Mouse (Mus musculus): ENCODE measurements around the gene Agl.

DNA sequence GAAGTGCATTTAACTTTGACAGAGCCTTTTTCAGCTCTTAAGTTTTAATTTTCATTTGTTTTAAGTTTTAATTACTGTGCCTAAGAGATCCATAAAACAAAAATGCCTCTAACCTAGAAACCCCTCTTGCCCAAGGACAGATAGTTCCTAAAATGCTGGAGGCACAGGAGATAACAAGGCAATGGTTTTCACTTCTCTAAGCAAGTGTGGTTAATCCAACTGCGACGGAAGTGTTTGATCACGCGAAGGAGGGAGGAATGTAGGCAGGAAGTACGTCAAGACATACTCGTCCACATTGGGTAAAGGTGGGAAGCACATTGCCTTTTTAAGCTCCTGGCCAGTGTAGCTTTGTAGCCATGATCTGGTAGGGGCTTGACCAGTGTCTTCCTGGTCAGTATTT, 49.6 kb upstream of the Agl start:
- TF ChIP-seq CTCF (conservative IDR thresholded peaks at IDR 0.05; ENCODE audit: low read length) = no peak
- no peak for TF ChIP-seq NANOG (IDR thresholded peaks at IDR 0.05; ENCODE audit: borderline replicate concordance, low read length)
